Mouse (Mus musculus): ENCODE measurements around the gene Disp3.

The Disp3 gene

DNA sequence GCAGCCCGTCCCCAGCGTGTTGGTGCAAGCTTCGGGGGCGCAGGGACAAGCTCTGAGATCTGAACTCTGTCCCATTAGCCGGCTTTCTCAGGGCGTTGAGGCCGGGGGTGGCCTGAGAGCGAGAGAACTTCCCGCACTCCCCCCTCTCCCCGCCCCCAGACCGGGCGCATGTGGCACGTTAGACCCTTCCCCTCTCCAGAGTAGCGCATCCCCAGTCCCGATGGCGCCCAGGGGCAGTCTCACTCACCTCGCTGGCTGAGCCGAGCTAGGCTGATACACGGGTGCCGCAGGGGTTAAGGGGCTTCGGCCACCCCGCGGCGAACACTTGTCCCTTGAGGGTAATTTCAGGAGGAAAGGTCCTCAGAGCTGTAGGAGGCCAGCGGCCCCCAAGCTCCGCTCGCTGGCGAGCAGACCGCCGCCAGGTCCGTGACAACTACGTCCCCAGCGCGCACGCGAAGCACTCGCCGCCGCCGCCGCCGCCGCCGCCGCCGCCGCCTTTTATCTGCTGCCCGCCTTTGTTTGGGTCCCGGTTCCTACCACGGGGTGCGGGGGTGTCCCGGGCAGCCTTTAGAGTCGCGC is at the start of gene Disp3:
Gene Disp3 (minus strand): TSS at position 490 of the 579 bp plus-strand sequence.
- DNase-seq (ENCODE audit: low spot score) = no peak

DNA sequence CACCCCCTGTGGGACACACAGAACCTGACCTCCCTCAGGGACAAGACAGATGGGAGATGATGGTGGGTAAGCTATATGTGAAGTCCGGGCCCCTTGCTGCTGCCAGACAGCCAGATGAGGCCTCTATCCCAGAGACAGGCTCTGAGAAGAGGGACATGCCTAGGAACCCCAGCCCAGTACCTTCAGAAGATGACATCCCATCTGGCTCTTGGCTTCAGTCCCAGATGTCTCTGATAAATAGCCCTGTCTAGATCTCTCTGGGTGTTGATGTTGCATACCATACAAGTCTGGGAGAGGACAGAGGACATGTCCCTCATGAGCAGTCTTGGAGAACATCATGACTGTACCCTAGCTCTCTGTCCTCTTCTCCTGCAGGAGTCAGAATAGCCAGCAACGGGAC is 42.5 kb upstream of the Disp3 start:
- DNase-seq (ENCODE audit: low spot score) = no peak

DNA sequence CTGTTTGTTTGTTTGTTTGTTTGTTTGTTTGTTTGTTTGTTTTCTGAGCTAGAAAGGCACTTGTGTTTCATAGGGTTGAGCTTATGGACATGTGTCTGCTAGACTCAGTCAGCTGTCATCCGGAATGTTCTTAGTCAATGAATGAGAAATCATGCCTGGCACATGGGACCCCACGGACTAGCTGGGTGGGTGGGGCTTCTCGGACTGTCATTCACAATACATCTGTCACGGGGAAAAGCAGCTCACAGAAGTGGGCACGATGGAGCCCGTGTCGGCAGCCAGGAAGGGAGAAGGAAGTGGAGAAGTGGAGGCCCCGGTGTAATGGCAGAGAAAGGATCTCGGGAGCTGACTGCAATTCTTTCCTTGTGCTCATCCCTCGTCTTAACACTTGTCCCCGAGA is 41.7 kb upstream of the Disp3 start:
- no peak for DNase-seq (ENCODE audit: low spot score)

DNA sequence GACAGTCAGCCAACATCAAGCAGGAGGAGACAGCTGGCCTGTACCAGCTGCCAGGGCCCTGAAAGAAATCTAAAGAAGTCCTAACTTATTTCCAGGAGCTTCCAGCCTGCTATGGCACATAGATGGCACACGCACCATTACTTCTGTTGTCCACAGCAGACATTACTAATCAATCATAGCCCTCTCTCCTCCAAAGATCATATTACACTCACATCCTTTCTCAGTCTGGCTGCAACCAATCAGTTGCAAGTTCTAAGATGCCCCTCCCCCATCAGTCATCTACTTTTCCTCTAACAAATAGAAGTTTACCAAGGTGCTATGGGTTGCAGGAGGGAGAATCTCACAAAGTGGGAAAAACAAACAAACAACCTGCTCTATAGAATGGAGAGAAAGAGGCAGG is 40.5 kb upstream of the Disp3 start:
- DNase-seq (ENCODE audit: low spot score) = no peak

DNA sequence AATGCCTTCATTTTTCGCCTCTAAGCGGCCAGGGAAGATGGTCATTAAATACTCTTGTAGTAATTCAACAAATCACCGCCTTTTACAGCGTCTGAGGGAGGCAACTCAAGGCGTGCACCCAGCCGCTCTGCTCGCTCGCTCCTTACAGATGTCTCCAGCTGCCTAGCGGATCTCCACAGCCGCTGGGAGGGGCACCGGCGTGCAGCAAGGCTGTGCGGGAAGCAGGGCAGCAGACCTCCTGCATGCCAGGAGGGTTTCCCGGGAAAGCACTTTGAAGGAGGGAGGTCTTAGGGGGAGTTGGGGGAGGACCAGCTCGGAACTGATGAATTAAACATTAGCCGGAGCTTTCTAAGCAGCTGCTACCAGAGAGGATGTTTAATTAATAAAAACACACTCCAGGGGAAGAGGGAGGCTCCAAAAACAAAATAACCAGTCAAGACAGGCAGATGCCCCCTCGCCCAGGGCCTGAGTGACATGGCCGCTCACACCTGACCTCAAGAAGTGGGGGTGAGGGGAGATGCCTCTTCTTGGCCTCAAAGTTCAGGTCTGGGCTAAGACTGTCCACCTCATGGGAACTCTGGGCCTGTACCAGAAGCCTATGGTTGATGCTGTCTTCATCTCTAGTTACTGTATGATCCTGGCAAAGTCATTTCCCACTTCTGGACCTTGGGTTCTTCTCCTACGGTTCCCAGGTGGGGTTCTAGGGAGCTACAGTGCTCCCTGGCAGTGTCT is 39.7 kb upstream of the Disp3 start:
- DNase-seq (ENCODE audit: low spot score) = no peak

DNA sequence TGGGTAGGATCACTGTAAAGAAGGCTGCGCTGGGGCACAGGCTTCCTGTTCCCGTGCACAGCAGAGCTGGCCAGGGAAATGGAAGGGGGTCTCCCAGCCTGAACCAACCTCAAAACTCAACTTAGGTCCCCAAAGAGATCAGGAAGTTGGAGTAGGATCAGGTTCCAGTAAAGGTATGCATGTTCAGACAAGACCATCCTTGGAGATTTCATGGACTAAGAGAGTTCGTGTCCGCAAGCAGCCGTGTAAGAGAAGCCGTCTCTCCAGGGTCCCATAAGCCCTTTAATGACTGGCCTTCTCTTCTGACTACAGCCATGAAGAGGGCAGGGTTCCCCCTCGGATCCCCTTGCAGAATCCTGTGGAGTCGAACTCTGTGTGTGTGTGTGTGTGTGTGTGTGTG is 39.0 kb upstream of the Disp3 start:
- DNase-seq (ENCODE audit: low spot score) = no peak

DNA sequence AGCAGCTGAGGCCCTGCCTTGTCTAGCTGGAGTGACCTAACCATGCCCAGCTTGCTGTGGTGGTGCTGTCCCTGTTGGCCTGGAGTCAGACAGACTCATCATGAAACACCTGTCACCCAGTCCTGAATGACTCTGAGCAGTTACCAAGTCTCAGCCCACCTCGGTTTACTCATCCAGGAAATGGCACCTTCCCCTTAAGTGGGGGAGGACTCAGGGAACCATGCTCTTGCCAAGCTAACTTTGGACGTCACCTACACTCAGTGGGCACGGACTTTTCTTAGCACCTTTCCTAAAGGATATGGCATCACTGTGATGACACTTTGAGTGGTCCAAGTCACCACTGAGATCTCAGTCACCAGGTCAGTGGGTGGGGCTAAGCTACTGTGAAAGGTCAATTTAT is 38.2 kb upstream of the Disp3 start:
- no peak for DNase-seq (ENCODE audit: low spot score)

DNA sequence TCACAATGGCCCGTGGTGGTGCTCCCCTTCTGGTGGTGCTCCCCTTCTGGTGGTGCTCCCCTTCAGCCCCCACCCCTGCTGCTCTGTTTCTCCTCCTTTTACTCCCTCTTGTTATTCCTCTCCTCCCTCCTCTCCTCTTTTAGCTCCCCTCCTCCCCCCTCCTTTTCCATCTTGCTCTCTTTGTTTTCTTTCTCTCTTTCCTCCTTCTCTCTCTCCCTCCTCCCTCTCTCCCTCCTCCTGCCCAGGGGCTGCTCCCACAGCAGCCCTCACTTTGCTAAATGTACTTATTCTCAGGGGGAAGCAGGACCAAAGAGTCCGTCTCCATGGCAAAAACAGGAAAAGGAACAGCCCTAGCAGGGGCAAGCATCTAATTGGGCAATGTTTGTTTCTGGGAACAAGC is 37.3 kb upstream of the Disp3 start:
- DNase-seq (ENCODE audit: low spot score) = no peak

DNA sequence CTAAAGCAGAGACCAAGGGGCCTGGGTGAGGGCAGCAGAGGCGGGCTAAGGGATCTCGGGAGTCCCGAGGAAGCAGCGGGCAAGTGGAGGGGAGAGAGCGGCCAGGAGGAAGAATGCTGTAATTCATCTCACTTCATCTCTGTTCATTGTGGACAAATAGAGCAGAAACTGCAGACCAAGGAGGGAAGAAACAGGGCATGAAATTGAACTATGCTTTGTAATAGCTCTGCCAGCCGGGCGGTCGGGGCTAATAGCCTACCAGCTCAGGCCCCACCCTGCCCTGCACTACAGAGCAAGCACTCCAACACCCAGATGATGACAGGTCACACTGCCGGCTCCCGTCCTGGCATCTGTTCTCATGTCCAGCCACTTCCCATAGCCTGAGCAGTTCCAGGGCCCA is 34.4 kb upstream of the Disp3 start:
- no peak for DNase-seq (ENCODE audit: low spot score)

DNA sequence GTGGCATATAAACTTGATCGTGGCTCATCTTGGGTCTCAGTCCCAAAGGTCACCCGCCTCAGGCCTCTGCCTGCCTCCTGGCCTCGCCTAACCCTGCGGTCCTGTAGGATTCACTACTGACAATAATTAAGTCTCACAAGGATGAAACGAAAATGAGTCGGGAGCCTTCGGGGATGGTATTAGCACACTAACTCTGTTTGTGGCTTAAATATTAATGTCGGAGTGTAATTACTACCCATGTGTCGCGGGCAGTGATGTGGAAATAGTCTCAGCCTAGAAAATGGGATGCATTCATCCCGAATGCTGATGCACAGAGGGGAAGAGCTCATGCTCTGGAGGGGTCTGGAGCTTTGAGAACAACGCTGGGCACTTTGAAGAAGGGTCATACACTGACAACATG is 31.6 kb upstream of the Disp3 start:
- no peak for DNase-seq (ENCODE audit: low spot score)

DNA sequence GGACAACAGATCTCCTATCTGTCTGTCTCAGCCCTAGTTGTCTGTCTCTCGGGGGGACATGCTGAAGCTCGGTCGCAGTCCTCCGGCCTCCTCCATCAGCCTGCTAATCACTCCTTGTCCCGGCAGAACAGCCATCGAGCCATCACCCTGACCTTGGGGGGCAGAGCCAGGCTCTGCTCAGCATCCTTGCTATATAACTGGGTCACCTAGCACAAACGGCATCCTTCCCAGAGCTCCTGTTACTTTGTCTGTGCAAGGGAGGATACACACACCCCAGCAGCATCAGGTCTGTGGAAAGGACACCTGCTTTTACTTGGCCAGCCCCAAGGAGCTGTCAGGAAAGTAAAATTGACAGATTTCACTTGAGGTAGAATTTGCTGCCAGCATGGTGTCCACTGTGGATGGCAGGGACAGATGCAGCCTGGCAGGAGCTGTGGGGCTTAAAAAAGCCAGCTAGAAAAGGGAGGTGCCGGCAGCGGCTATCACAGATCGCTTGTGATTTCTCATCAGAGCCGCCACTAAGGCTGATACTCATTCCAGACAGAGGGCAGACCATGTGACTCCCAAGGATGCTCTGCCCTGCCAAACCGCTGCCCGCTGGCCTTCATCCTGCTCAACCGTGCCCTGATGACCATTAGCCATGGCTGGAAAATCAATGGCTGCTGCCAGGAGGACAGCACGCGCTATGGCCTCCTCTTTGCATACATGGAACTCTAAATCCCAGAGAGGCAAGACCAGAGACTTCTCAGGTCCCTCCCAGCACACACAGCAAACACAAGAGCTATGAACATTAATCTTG is 27.8 kb upstream of the Disp3 start:
- DNase-seq (ENCODE audit: low spot score) = no peak

DNA sequence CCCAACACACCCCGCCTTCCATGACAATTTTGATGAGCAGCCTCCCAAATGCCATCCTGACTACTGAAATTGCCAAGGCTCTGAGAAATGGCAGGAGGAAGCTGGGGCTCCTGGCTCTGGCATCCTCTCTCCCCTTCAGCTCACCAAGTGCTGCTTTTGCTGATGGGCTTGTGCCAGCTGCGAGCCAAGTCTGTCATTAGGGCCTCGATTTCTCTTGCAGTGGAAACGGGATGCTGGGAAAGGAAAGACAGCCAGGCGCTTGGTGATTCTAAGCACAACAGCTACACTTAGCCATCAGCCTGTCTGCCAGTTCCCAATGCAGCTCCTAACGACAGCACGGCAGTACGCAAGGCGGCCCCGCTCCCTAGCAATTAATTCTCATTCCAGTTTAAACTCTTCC is 26.6 kb upstream of the Disp3 start:
- DNase-seq (ENCODE audit: low spot score) = no peak

DNA sequence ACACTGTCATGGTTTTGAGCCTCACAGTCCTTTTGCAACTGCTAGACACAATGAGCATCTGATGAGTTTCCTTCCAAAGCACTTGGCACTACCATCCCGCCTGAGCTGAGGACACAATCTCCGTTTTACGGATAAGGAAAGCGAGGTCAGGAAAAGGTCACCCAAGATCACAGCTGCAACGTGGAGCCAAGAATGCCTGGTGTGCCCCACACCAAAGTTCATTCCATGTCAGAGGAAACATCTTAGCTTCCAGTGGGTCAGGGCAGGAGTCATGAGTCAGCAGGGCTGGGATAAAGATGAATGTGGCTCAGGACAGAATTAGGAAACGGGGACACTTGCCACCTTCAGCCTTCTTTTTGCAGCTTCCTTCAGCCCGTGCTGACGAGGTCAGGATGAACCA is 25.8 kb upstream of the Disp3 start:
- no peak for DNase-seq (ENCODE audit: low spot score)

DNA sequence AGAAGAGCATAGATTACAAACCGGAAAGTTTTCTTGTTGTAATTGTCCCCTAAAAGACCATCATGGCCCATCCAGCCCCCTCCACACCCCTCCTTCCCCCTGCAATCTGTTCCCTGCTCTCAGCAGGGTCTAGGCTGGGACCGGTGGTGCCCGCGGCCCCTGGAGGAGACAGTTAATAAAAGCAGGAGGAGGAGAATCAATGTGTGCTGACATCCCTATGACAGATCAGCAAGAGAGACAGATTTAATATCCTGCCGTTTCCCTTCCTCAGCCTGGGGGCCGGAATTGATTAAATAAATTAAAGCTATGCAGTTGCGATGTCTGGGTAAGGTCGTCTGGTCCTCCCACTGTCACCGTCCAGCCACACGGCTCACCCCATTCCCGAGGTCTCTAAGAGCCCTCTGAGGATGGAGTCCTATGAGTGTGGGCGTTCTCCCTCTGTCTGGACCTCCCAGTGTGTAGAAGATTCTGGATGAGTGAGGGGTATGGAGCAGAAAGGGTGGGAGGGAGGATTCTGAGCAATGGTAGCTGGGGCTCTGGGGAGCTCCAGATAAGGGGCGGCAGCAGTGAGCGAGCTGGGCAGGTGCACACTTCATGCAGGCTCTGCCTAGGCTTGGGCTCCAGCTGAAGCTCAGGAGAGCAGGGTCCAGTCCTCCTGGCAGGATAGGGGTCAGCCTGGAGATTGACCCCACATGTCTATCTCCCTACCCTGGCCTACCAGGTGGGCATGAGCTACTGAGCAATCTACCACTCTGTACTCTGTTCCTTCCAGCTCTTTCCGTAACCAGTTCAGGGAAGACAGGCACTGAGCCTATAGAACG is 24.7 kb upstream of the Disp3 start:
- no peak for DNase-seq (ENCODE audit: low spot score)

DNA sequence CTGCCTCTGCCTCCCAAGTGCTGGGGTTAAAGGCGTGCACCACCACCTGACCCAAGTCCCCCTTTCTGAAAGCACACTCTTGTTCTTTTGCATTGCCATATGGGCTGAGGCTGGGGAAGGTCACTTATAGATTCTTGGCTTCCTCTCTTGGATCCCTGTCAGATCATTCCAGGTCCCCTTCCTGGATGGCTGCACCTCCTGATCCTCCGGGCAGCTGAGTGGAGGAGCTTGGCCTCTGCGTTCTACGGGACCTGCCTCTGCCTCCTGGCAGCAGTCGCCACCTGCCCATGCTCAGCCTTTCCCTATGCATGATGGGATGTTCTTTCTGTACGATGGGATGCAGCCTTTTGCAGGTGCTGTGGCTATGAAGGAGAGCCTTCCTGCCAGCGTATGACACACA is 23.1 kb upstream of the Disp3 start:
- DNase-seq (ENCODE audit: low spot score) = no peak

DNA sequence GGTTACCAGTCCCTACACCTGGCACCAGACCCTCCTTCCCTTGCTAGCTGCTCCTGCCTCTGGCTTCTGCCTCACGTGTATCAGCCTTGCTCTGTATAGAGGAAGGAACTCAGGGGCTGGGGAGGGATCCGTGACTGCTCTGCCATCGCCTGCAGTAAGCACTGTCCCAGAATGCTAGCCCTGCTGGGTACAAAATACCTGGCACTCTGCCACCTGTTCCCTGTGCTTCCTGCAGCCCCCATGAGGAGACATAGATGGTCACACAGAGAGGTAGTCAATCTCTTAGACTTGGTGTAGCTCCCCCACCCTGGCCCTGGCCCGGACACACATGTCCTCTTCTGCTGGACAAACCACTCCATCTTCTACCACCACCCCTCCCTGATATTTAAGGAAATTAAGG is 22.4 kb upstream of the Disp3 start:
- DNase-seq (ENCODE audit: low spot score) = no peak

DNA sequence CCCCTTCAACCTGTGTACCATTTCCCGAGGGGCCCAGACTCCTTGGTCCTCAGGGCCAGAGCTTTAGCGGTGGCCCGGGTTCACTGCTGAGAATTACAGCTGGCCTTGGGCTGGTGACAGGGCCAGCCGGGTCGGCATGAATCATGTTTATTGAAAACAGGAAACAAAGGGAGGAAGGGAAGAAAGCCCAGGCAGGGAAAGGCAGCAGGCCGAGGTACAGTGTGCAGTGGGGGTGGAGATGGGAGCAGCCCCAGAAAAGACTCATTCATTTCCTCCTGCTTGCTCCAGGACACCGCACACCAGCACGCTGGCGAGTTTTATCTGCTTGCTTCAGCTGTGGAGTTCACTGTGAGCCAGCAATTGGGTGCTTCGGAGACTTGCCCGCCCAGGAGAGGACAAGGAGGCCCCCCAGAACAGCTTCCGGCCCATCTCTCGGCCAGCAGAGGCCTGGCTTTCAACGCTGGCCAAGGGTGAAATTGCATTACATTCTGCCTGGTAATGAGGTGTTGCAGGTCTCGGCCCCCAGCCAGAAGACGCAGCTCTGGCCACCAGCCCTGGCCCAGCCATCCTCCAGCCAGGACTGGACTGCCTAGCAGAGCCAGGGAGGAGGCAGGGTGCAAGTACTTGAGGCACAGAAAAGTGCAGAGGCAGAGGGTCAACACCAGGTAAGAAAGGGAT is 18.8 kb upstream of the Disp3 start:
- DNase-seq (ENCODE audit: low spot score) = no peak

DNA sequence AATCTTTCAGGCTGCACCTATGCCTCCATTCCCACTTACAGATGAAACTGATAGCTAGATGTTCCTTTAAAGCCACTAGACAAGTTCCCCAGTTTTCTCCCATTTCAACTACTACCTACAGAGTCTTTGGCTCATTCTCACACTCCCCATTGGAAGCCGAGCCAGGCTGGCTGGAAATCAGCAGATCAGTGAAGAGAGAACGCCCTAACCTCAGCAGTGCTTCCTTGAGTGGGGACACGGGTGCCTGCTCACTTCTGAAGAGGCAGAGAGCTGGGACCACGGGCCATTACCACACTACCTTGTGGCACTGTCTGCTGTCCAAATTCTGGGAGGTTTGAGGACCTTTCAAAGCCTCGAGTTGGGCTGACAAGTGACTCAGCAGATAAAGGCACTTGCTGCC is 11.0 kb upstream of the Disp3 start:
- no peak for DNase-seq (ENCODE audit: low spot score)

DNA sequence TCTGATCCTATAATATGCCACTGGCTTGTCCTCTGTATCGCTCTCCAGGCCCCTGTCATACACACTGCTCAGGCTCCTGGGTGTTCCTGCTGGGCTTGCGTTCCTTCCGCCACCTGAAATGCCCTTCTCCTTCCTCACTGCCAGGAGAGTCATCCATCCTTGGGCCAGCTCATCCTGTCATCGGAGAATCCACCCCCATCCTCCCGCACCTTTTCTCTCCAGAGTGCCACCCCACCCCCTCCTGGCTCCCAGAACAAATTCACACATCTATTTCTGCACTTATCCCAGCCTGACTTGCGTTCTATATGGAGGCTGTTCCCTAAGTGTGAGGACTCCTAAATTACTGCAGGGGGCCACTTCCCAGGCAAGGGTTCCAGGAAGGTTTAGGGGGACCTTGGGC is 9.9 kb upstream of the Disp3 start:
- no peak for DNase-seq (ENCODE audit: low spot score)

DNA sequence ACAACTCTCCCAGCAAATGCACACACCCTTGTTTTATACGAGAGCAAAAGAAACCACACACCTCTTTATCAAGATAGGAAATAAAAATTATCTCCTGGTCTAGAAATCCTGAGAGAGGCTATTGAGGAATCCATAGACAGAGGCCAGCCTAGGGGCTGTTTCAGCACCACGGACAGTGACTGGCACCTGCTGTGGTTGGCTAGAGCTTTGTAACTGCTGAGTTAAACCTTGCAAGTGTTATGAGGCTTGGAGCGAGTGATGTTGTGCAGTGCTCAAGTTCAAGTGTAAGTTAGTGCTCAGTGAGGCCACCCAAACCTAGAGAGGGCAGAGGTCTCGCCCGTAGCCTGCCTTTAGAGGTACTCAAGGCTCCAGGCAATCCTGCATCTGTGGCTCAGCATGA is 5.6 kb upstream of the Disp3 start:
- DNase-seq (ENCODE audit: low spot score) = no peak

DNA sequence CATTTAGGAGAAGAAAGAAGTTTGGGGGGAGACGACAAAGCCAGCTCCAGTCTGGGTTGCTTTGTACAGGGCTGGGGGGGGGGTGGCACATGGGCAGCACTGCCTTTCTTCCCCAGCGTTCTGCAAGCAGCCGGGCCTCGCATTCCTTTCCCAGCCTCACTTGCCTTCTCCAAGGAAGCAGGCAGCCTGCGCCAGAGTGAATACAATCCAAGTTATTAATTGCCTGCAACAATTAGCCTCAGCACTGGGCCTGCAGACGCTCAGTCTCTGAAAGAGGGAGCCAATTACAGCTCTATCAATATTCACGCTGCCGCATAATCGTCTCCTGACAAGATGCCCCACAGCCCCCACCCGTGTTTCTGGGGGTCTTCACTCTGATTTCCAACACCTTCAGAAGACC is 4.1 kb upstream of the Disp3 start:
- DNase-seq (ENCODE audit: low spot score) = no peak

DNA sequence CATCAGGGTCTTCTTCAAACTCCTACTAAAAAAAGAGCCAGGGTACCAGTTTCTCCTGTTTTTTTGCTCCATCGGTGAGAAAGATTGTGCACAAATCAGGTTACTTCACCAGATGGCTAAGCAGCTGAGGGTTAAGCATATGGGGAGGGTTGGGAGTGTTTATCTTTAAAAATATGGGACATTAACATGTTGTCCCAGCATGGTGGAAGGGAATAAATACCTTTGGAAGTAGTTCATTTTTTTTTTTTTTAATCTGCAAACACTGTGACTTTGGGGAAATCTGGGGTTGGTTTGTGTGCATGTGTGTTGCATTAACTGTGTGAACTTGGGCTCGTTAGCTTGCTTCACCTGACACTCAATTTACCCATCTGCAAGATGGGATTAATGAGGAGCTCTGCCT is 3.3 kb upstream of the Disp3 start:
- no peak for DNase-seq (ENCODE audit: low spot score)
